Mouse (Mus musculus): ENCODE measurements around the gene Ripor2. TPM values are rescaled to one million over a fixed set of nuclear protein-coding genes. Genes with fewer than 3 reads are reported as not detected.

The Ripor2 gene
- total and polyA plus RNA-seq, 2 experiments from 2014 or later: 19.6 to 48.8 TPM

GRCm38 (mm10) chr13:24776146-24776844 lies 194.3 kb downstream of the Ripor2 start:
- H3K9me3 ChIP-seq (ENCODE audit: low read length): no peaks in the 10 kb centered on the region
- H3K4me1 ChIP-seq (ENCODE audit: insufficient read depth, low read length): no peaks in the 10 kb centered on the region
- TF ChIP-seq CTCF (IDR thresholded peaks at IDR 0.05): peak; percentile 86
- DNase-seq (ENCODE audit: low spot score): peak; percentile 74
- ATAC-seq (ENCODE audit: low FRiP score): no peak
- no peaks in the 10 kb centered on the region for H3K36me3 ChIP-seq (ENCODE audit: insufficient read depth, low read length)
- no peak overlapping the region for H3K4me3 ChIP-seq (ENCODE audit: low read depth, low read length)
- no peak overlapping the region for H3K9ac ChIP-seq (replicated peaks; ENCODE audit: low read length, poor library complexity, severe bottlenecking)
- 46% methylated on average over 6 of the region's 7 CpGs for WGBS
- H3K27me3 ChIP-seq (ENCODE audit: insufficient read depth, low read length): no peaks in the 10 kb centered on the region
- no peak overlapping the region for H3K4me2 ChIP-seq (ENCODE audit: low read depth, low read length, poor library complexity, severe bottlenecking)
- no peak overlapping the region for H3K27ac ChIP-seq (ENCODE audit: low read depth, low read length)

GRCm38 (mm10) chr13:24778026-24778425 lies 196.0 kb downstream of the Ripor2 start:
- Histone ChIP-seq H3K4me1 (ENCODE audit: insufficient read depth, low read length) (no peaks in the 10 kb centered on the region), H3K27me3 (ENCODE audit: insufficient read depth, low read length) (no peaks in the 10 kb centered on the region), H3K27ac (ENCODE audit: low read depth, low read length) (no peak overlapping the region), H3K9ac (replicated peaks; ENCODE audit: low read length, poor library complexity, severe bottlenecking) (no peak overlapping the region), H3K9me3 (ENCODE audit: low read length) (no peaks in the 10 kb centered on the region), H3K36me3 (ENCODE audit: insufficient read depth, low read length) (no peaks in the 10 kb centered on the region), H3K4me3 (ENCODE audit: low read depth, low read length) (no peak overlapping the region), H3K4me2 (ENCODE audit: low read depth, low read length, poor library complexity, severe bottlenecking) (no peak overlapping the region)
- TF ChIP-seq CTCF (IDR thresholded peaks at IDR 0.05): no peak
- DNase-seq (ENCODE audit: low spot score) (no peak), ATAC-seq (ENCODE audit: low FRiP score) (no peak)
- WGBS: 77% methylated on average over 2 of the region's 2 CpGs

- Histone ChIP-seq H3K4me1 (ENCODE audit: insufficient read depth, low read length) (no peaks in the 10 kb centered on the region), H3K27ac (ENCODE audit: low read depth, low read length) (no peak overlapping the region), H3K9ac (replicated peaks; ENCODE audit: low read length, poor library complexity, severe bottlenecking) (no peak overlapping the region), H3K27me3 (ENCODE audit: insufficient read depth, low read length) (no peaks in the 10 kb centered on the region), H3K9me3 (ENCODE audit: low read length) (no peaks in the 10 kb centered on the region), H3K36me3 (ENCODE audit: insufficient read depth, low read length) (no peaks in the 10 kb centered on the region), H3K4me2 (ENCODE audit: low read depth, low read length, poor library complexity, severe bottlenecking) (no peak overlapping the region), H3K4me3 (ENCODE audit: low read depth, low read length) (no peak overlapping the region)
- 89% methylated on average over 8 of the region's 8 CpGs for WGBS
- TF ChIP-seq CTCF (IDR thresholded peaks at IDR 0.05): no peak
- no peak for DNase-seq (ENCODE audit: low spot score)
- no peak for ATAC-seq (ENCODE audit: low FRiP score)
Observed at GRCm38 (mm10) chr13:24778706-24779380, 196.9 kb downstream of the Ripor2 start.

GRCm38 (mm10) chr13:24781916-24782315 lies 199.9 kb downstream of the Ripor2 start:
- DNase-seq (ENCODE audit: low spot score): peak; percentile 43
- no peak for TF ChIP-seq CTCF (IDR thresholded peaks at IDR 0.05)
- WGBS: 61% methylated on average over 5 of the region's 5 CpGs

More at GRCm38 (mm10) chr13:24781916-24782315, 199.9 kb downstream of the Ripor2 start:
- Histone ChIP-seq H3K4me1 (ENCODE audit: insufficient read depth, low read length) (no peaks in the 10 kb centered on the region), H3K4me2 (ENCODE audit: low read depth, low read length, poor library complexity, severe bottlenecking) (no peak overlapping the region), H3K4me3 (ENCODE audit: low read depth, low read length) (no peak overlapping the region), H3K9me3 (ENCODE audit: low read length) (no peaks in the 10 kb centered on the region), H3K9ac (replicated peaks; ENCODE audit: low read length, poor library complexity, severe bottlenecking) (no peak overlapping the region), H3K36me3 (ENCODE audit: insufficient read depth, low read length) (no peaks in the 10 kb centered on the region), H3K27me3 (ENCODE audit: insufficient read depth, low read length) (no peaks in the 10 kb centered on the region), H3K27ac (ENCODE audit: low read depth, low read length) (no peak overlapping the region)
- ATAC-seq (ENCODE audit: low FRiP score): no peak

Other genes with a start within 250 kb of the Ripor2 start
- not detected in 2 replicates for gene Armh2, start 159.0 kb downstream of the Ripor2 start, total RNA-seq (2014; rRNA removed)
- 0.20 TPM in 1 of 2 replicates, not detected in the other for gene Armh2, start 159.0 kb downstream of the Ripor2 start, polyA plus RNA-seq (2015; fragmentation: Nextera tagmentation; extraction: Ambion mirVana)
- gene Gmnn, start 179.7 kb downstream of the Ripor2 start, total RNA-seq (2014; rRNA removed): 2.3 and 9.4 TPM in 2 replicates
- 10.2 and 11.6 TPM in 2 replicates for gene Gmnn, start 179.7 kb downstream of the Ripor2 start, polyA plus RNA-seq (2015; fragmentation: Nextera tagmentation; extraction: Ambion mirVana)
- 52.2 and 61.8 TPM in 2 replicates for gene BC005537, start 219.5 kb downstream of the Ripor2 start, total RNA-seq (2014; rRNA removed)
- 16.3 and 18.2 TPM in 2 replicates for gene BC005537, start 219.5 kb downstream of the Ripor2 start, polyA plus RNA-seq (2015; fragmentation: Nextera tagmentation; extraction: Ambion mirVana)
- 15.1 and 25.4 TPM in 2 replicates for gene Acot13, start 249.4 kb downstream of the Ripor2 start, total RNA-seq (2014; rRNA removed)
- 60.2 and 67.1 TPM in 2 replicates for gene Acot13, start 249.4 kb downstream of the Ripor2 start, polyA plus RNA-seq (2015; fragmentation: Nextera tagmentation; extraction: Ambion mirVana)
- 26.6 and 27.0 TPM in 2 replicates for gene Tdp2, start 249.5 kb downstream of the Ripor2 start, total RNA-seq (2014; rRNA removed)
- 25.5 and 28.5 TPM in 2 replicates for gene Tdp2, start 249.5 kb downstream of the Ripor2 start, polyA plus RNA-seq (2015; fragmentation: Nextera tagmentation; extraction: Ambion mirVana)